Mouse (Mus musculus): ENCODE measurements around the gene Trim65. TPM values are rescaled to one million over a fixed set of nuclear protein-coding genes. Genes with fewer than 3 reads are reported as not detected.
"Not testable (repeated sequence)": the region's sequence is repeated elsewhere in the genome, so short reads cannot be mapped to it uniquely, and the experiment has no call there.

Trim65 gene
- polyA plus RNA-seq, 1 experiment from 2014 or later, result 2.3 TPM

DNA sequence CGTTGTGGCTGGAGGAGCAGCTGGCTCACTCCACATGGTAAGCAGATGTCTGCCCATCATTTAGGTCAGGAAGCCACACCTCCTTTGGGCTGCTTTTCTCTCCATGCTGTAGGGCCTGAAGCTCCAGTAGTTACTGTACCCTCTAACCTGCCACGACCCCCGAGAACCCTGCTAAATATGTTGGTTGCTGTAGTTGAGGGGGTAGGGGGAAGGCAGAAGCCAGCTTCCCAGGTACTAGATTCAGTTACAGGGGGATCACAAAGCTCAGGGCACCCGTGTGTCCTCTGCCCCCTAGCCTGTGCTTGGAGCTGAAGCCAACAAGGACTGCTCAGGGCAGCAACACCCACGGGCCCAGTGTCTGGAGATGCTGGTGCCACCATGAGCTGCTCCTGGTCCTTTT is 2.6 kb upstream of the Trim65 start:
- 75% methylated on average over 5 of the region's 5 CpGs for WGBS
- H3K36me3 ChIP-seq, result peaks cover 37% of the 10 kb centered on the region
- no peak overlapping the region for H3K4me3 ChIP-seq
- H3K9me3 ChIP-seq (replicated peaks), result no peaks in the 10 kb centered on the region
- H3K4me2 ChIP-seq (replicated peaks), result no peak overlapping the region
- H3K27me3 ChIP-seq, result no peaks in the 10 kb centered on the region
- ATAC-seq (ENCODE audit: low FRiP score), result no peak
- no peak overlapping the region for H3K27ac ChIP-seq
- H3K9ac ChIP-seq, result no peak overlapping the region
- peaks cover 28% of the 10 kb centered on the region for H3K4me1 ChIP-seq

DNA sequence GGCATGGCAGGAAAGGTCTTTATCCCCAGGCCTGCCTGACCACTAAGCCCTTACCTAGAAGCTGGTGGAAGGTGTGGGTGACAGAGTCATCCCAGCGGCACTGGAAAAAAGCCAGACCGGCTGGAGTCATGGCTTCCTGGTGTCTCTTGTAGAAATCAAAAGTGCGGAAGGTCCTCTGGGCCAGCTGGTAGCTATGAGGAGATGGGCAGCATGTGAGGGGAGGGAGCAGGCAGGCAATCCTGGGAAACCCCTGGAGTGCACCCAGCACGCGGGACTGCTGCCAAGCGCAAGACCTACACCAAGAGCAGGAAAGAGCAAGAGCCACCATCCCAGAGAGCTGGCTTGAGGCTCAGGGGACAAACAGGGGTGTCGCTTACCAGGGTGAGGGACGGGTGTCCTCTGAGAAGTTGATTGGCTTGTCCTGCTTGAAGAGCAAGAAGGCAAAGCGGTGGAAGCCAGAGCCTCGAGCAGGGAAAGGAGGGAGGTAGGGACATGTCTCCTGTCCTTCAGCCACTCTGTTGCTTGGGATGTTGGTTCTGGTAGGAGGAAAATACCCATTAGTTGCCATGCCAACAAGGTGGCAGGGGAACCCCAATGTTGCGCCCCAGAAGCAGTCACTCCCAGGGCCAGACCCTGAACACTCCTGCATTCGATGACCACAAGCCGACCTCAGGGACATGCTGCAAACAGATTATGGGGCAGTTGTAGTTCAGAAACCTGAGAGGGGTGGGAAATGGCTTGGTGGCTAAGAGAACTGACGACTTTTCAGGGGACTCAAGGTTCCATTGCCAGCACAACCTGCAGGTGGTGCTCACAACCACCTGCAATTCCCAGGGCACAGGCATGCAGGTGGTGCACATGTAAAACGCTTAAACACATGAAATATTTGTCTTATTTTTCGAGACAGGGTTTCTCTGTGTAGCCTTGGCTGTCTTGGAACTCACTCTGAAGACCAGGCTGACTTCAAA is 1.7 kb upstream of the Trim65 start:
- Histone ChIP-seq H3K4me1 (peaks cover 25% of the 10 kb centered on the region), H3K27ac (no peak overlapping the region), H3K4me2 (replicated peaks) (no peak overlapping the region), H3K9ac (no peak overlapping the region), H3K4me3 (no peak overlapping the region), H3K36me3 (peaks cover 37% of the 10 kb centered on the region), H3K9me3 (replicated peaks) (no peaks in the 10 kb centered on the region), H3K27me3 (no peaks in the 10 kb centered on the region)
- ATAC-seq (ENCODE audit: low FRiP score), result no peak
- WGBS, result 87% methylated on average over 16 of the region's 16 CpGs

DNA sequence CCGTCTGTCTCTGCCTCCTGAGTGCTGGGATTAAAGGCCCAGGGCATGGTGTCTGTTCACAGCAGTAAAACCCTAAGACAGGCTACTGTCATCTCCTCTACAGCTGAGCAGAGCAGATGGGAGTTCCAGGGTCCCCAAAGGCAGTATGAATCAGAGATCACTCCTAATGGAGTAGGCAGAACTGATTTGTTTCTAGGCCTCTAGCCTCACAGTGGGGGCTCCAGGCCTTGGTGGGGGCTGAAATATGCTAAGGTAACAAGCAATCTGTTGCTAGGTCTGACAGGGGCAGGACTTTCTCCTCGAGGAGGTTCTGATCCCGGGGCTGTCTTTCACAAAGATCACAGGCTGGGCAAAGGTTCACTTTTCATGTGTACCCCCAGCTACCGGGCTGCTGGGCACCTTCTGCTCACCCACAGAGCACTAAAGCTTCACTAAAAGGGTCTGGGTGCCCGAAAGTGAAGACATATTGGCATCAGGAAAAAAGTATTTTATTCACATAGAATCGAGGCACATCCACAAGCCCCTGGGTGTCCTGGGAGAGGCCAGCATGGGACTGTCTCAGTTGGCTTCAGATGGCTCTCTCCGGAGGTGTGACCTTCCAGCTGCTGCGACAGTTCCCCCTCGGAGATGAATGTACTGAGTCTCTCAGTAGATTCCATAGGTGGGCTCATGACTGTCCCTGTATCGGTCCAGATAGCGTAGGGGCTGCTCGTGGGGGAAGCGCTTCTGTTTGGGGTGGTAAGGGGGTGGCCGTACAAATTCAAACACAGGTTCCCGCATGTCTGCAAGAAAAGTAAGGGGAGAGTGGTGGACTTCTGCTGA is 632 bp upstream of the Trim65 start:
- peaks cover 37% of the 10 kb centered on the region for H3K36me3 ChIP-seq
- WGBS, result 83% methylated on average over 15 of the region's 15 CpGs
- peak overlapping the region; percentile 47; the same call in 1 of the 2 replicates for H3K4me3 ChIP-seq
- peak overlapping the region; percentile 89 for H3K27ac ChIP-seq
- H3K4me2 ChIP-seq (replicated peaks), result peak overlapping the region; percentile 67
- H3K4me1 ChIP-seq, result peaks cover 29% of the 10 kb centered on the region
- peak overlapping the region; percentile 67 for H3K9ac ChIP-seq
- ATAC-seq (ENCODE audit: low FRiP score), result no peak; the same call in 1 of the 2 replicates
- no peaks in the 10 kb centered on the region for H3K9me3 ChIP-seq (replicated peaks)
- no peaks in the 10 kb centered on the region for H3K27me3 ChIP-seq

DNA sequence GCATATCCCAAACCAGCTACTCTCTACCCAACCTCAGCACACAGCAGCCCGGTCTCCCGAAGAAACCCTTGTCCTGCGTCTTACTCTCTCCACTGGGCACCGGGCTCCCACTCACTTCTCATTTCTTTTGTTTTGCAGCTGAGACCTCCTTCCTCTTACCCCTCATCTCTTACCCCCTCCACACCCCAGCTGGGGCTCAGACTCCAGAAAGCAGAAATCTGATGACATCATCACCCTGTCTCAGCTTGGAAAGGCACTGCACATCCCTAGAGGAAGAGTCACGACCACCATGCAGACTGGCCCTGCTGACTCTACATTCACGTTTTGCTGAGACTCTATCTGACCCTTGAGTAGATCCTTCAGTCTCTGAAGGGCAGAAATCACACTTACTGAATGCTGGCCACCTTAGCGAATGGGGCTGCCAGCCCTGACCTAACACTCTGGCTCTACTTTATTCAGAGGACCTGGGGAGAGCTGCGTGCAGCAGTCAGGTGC is 888 bp downstream of the Trim65 start:
- Histone ChIP-seq H3K9me3 (replicated peaks) (no peaks in the 10 kb centered on the region), H3K4me3 (peak overlapping the region; percentile 47), H3K4me2 (replicated peaks) (peak overlapping the region; percentile 67), H3K27me3 (no peaks in the 10 kb centered on the region), H3K4me1 (peaks cover 29% of the 10 kb centered on the region), H3K36me3 (peaks cover 41% of the 10 kb centered on the region), H3K9ac (peak overlapping the region; percentile 67), H3K27ac (peak overlapping the region; percentile 89)
- 30% methylated on average over 8 of the region's 8 CpGs for WGBS
- ATAC-seq (ENCODE audit: low FRiP score), result peak; percentile 36

DNA sequence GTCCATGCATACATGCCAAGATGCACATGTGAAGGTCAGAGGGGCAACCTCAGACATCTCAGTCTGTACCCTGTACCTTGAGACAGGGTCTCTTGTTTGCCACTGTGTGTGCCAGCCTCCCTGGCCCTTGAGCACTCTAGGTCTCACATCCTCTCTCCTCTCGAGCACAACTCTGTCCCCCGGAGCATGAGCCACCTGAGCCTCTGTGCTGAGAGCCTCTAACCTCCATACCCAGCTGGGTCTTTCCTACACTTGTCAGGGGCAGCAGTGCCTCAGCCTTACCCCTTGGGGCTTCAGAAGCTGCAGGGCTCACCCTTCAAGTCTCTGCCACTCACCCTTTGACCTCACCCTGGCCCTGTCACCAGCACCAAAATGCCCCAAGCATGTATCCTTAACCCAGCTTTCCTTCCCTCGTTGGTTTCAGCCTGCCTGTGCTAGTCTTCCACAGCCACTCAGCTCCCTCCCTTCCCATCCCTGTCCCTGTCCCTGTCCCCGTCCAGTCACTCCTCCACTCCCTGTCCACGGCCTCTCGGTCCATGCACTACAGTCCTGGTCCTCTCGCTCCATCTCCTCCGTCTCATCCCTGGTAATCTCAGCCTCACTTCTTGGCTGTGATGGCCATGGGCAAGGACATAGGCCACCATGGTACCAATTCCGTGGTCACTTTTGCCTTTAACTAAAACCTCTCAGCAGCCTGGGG is 1.7 kb downstream of the Trim65 start:
- Histone ChIP-seq H3K4me2 (replicated peaks) (no peak overlapping the region), H3K27me3 (no peaks in the 10 kb centered on the region), H3K9me3 (replicated peaks) (no peaks in the 10 kb centered on the region), H3K4me3 (no peak overlapping the region), H3K36me3 (peaks cover 33% of the 10 kb centered on the region), H3K4me1 (peaks cover 29% of the 10 kb centered on the region), H3K9ac (no peak overlapping the region), H3K27ac (no peak overlapping the region)
- WGBS, result 76% methylated on average over 9 of the region's 9 CpGs
- ATAC-seq (ENCODE audit: low FRiP score), result no peak

DNA sequence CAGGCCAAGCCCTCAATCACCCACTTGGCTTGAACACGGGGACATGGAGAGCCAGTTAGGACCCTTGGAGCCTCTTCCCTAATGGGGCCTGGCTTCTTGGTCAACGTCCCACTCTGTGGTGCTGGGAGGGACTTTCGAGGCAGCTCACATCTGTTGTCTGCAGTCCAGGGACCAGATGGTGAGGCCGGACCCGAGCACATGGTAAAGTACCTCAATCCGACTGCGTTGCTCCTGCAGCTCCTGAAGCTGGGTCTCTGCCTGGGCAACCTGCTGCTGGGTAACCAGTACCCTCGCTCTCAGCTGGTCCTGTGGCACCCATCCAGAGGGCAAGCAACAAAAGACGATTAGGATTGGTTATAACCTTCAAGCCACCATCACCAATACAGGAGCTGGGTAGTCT is 2.9 kb downstream of the Trim65 start:
- Histone ChIP-seq H3K27ac (0 out of 2 replicates have a peak overlapping the region, but pooled peaks have one; percentile 2), H3K4me1 (peaks cover 29% of the 10 kb centered on the region), H3K36me3 (peaks cover 24% of the 10 kb centered on the region), H3K9me3 (replicated peaks) (no peaks in the 10 kb centered on the region), H3K4me3 (no peak overlapping the region), H3K4me2 (replicated peaks) (0 out of 2 replicates have a peak overlapping the region, but pooled peaks have one; percentile 24), H3K27me3 (no peaks in the 10 kb centered on the region), H3K9ac (no peak overlapping the region)
- no peak for ATAC-seq (ENCODE audit: low FRiP score)
- 80% methylated on average over 9 of the region's 9 CpGs for WGBS

DNA sequence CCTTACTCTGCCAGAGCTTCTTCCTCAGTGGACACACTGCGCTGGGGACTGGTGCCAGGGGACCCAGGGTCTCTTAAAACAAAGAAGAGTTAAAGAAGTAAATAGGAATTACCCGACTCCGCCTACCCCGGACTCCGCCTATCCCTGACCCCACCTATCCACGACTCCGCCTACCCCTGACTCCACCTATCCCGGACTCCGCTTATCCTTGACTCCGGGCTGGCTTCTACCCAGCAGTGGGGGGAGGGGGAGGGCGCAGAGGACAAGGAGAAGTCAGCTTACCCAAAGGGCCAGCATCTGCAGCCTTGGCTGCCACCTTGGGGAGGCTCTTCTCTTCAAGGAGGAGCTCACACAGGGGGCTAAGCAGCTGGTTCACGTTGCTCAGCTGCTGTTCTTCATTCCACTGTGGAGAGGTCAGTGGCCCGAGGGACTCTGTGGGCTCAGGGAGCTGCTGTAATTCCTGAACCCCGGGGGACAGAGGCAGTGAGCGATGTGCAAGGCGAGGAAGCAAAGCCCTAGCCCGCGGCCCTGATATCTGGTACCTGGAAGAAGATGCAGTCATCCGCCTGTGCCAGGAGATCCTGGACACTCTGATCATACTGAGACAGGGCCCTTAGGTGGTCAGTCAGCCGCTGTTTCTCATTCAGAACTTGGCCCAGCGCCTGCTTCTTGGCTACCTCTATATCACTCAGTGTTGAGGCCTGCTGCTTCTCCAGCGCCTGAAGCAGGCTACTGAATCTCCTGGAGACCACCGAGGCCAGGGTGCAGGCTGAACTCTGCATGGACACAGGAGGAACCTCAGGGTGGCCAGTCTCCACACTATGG is 3.6 kb downstream of the Trim65 start, which contains the start of gene Trim47:
Gene Trim47 (minus strand): TSS at position 55 of the 825 bp plus-strand sequence.
- no peak within 1 kb of the TSS for H3K4me3 ChIP-seq
- peaks cover 18% of the 10 kb centered on the region for H3K36me3 ChIP-seq
- H3K4me1 ChIP-seq, result peaks cover 29% of the 10 kb centered on the region
- WGBS, result 26% methylated on average over 23 of the region's 23 CpGs
- H3K27me3 ChIP-seq, result no peaks in the 10 kb centered on the region
- H3K4me2 ChIP-seq (replicated peaks), result peak within 1 kb of the TSS; percentile 24
- no peaks in the 10 kb centered on the region for H3K9me3 ChIP-seq (replicated peaks)
- 0 out of 2 replicates have a peak within 1 kb of the TSS, but pooled peaks have one; percentile 2 for H3K27ac ChIP-seq
- no peak within 1 kb of the TSS for H3K9ac ChIP-seq
- no peak for ATAC-seq (ENCODE audit: low FRiP score)

DNA sequence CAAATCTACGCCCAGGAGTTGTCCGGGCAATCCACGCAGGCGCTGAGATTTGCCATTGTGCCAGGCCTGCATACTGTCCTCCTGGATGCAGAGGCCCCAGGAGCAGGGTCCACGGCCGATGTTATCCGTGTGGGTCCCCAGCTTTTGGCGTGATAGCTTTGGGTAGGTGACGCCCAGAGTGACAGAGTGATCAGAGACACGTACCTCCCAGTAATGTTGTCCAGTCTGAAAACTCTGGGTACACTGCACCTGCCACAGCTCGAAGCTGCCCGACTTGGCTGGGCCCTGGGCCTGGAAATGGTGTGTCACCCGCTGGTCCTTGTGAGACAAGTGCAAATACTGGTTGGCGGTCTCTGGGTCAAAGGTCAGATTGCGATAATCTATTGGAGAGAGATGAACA is 4.7 kb downstream of the Trim65 start:
- 93% methylated on average over 15 of the region's 15 CpGs for WGBS
- H3K9me3 ChIP-seq (replicated peaks), result no peaks in the 10 kb centered on the region
- H3K4me2 ChIP-seq (replicated peaks), result no peak overlapping the region
- ATAC-seq (ENCODE audit: low FRiP score), result no peak
- no peak overlapping the region for H3K4me3 ChIP-seq
- peaks cover 9% of the 10 kb centered on the region for H3K36me3 ChIP-seq
- no peak overlapping the region for H3K9ac ChIP-seq
- no peak overlapping the region for H3K27ac ChIP-seq
- no peaks in the 10 kb centered on the region for H3K27me3 ChIP-seq
- H3K4me1 ChIP-seq, result peaks cover 22% of the 10 kb centered on the region

DNA sequence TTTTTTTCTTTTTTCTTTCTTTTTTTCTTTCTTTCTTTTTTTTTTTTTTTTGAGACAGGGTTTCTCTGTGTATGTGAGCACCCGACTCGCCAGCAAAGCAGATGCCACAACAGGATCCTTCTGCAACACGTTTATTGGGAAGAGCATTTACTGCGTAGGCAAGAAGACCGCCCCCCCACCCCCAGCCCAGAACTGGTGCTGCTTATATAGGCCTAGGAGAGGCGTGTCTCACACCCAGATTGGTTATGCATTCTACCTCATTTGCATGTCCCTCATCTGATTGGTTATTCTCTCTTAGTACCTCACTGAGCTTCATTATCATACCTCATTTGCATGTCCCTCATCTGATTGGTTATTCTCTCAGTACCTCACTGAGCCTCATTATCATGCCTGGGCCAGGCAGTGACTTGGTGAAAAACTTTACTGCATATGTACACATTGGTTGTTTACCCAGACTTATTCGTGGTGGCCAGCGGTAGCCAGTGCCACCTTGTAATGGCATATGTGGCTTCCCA is 9.1 kb downstream of the Trim65 start:
- not testable (repeated sequence) for H3K4me3 ChIP-seq; H3K4me2 ChIP-seq (replicated peaks); H3K9me3 ChIP-seq (replicated peaks); H3K36me3 ChIP-seq; H3K27ac ChIP-seq; ATAC-seq (ENCODE audit: low FRiP score); H3K9ac ChIP-seq; H3K4me1 ChIP-seq; H3K27me3 ChIP-seq
- WGBS, result 94% methylated on average over 8 of the region's 8 CpGs

DNA sequence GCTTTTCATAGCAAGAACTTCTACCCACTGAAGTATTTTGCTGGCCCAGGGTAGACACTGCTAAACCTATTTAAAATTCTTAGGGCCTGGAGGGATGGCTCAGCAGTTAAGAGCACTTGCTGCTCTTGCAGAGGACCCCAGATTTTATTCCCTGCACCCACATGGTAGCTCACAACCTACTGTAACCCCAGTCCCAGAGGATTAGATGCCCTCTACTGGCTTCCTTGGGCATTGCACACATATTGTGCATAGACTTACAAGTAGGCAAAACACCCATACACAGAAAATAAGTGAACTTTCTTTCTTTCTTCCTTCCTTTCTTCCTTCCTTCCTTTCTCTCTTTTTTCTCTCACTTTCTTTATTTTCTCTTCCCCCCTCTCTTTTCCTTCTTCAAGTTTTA is 13.1 kb downstream of the Trim65 start:
- 0 out of 2 replicates have a peak, but pooled peaks cover 5% of the 10 kb centered on the region for H3K4me1 ChIP-seq
- no peak for ATAC-seq (ENCODE audit: low FRiP score)
- H3K9ac ChIP-seq, result no peak overlapping the region
- H3K36me3 ChIP-seq, result no peaks in the 10 kb centered on the region
- H3K27me3 ChIP-seq, result 0 out of 2 replicates have a peak, but pooled peaks cover 8% of the 10 kb centered on the region
- H3K4me3 ChIP-seq, result no peak overlapping the region
- no peak overlapping the region for H3K27ac ChIP-seq
- no peaks in the 10 kb centered on the region for H3K9me3 ChIP-seq (replicated peaks)
- H3K4me2 ChIP-seq (replicated peaks), result no peak overlapping the region

DNA sequence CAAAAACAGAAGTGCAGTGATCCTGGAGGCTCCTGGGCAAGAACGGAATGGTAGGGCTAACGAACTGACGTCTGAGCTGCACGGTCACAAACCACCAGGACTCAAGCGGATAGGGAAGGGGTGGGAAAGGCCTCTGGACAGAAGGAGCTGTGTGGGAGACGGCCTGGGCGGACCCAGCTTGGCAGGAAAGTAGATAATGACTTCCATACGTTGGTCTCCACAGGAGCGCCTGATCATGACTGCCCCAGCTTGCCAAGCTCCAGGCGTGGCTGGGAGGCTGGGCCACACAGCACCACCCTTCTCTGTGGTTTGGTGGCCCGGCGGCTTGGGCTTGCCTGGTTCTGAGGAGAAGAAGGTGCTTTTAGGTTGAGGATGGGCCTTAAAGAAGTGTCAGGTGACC is 13.7 kb downstream of the Trim65 start:
- ATAC-seq (ENCODE audit: low FRiP score), result no peak
- 65% methylated on average over 12 of the region's 12 CpGs for WGBS

More for the DNA sequence above, 13.7 kb downstream of the Trim65 start:
- Histone ChIP-seq H3K27ac (no peak overlapping the region), H3K36me3 (no peaks in the 10 kb centered on the region), H3K9me3 (replicated peaks) (no peaks in the 10 kb centered on the region), H3K4me3 (no peak overlapping the region), H3K9ac (no peak overlapping the region), H3K4me1 (0 out of 2 replicates have a peak, but pooled peaks cover 5% of the 10 kb centered on the region), H3K27me3 (peaks cover 13% of the 10 kb centered on the region; the same call in 1 of the 2 replicates), H3K4me2 (replicated peaks) (no peak overlapping the region)

Measured in hindbrain, embryonic 12.5 days (tissue).